Mouse (Mus musculus): ENCODE measurements around the gene Zfpl1.
A peak's percentile ranks its signal among the peaks of the same experiment; 100 is the strongest.
"Not testable (repeated sequence)": the region's sequence is repeated elsewhere in the genome, so short reads cannot be mapped to it uniquely, and the experiment has no call there.

The Zfpl1 gene

DNA sequence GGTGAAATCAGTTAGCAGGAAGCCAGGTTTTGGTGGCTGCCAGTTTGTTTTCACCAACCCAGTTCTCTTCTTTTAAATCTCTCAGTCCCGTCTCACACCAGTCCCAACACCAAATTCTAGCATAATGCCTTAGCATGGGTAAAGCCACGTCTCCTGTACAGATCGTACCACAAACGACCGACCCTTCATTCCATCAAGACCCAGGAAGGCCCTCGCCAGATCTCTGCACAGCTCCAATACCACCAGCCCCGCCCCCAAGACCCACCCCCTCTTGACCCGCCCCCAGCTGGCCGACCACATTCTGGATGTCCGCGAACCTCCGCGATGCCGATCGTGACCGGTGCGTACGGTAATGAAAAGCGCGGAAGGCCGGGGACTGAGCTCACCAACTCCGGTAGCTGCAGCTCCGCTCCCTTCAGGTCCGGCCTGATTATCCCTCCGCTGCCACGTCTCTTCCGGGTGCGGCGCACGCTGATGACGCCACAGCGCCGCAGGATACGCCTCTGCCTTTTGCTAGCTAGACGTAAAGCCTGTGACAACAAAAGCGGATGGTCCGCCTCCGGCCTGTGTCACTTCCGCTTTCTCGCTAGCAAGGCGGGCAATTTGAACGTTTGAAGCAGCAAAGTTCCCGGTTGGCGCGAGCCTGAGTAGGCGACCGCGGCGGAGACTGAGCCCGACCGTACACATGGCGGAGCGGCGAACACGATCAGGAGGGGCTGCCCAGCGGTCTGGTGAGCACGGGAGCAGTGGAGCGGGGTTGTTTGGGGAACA is at the start of gene Zfpl1, which contains the start of gene Cdca5:
Zfpl1 (minus strand) TSS at position 479 of the 771 bp plus-strand sequence.
Cdca5 (plus strand) TSS at position 506 of the 771 bp plus-strand sequence.
- peak; percentile 97 for DNase-seq (ENCODE audit: extremely low spot score, low read depth, low spot score)

- DNase-seq (ENCODE audit: extremely low spot score, low read depth, low spot score): not testable (repeated sequence)
Measured at GRCm38 (mm10) chr19:6133197-6133596, 48.4 kb upstream of the Zfpl1 start.

DNA sequence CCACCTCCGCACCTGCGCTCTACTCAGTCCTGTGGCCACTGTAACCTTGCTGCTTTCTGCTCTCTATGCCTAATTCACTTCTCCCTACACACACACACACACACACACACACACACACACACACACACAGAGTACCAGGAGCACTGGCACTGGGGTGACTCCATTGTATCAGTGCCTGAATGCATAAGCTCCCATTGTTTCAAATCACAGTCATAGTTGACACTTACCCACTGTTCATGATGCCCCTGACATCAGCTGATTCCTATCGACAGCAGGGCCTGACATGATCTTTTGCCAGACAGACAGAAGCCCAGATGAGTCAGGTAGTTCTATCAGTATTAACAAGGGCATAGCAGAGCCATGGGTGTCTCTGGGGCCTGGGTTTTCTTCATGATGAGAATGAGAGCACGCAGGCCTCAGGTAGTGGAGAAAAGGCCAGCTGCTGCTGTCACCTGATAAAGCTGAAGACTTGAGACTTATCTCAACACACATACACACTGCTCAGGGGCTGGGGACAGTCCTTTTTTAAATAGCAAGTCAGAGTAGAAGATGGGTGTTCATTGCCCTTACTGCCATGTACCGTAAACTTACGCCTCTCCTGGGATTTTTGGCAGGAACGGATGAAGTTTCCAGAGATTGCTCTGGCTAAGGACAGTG is 47.5 kb upstream of the Zfpl1 start:
- no peak for DNase-seq (ENCODE audit: extremely low spot score, low read depth, low spot score)

DNA sequence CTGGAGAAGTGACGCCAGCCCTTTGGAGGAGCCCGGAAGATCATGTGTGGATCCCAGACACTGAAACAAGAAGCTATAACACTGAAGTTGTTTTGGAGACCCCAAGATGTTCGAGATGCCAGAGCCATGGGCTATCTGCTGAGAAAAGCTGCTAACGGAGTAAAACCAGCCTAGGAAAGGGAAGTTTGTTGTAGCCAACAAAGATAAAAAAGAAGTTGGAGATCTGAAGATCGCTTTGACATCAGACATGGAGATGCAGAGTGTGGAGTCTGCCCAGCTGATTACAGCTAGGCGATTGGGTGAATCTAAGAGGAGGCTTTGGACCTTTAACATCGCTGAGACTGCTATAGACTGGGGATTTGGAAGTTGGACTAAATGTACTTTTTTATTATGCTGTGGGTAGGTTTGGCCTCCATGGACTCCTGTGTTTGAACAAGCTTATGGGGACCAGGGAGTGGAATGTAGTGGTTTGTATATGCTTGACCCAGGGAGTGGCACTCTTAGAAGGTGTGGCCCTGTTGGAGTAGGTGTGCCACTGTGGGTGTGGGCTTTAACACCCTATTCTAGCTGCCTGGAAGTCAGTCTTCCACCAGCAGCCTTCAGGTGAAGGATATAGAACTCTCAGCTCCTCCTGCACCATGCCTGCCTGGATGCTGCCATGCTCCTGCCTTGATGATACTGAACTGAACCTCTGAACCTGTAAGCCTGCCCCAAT is 45.8 kb upstream of the Zfpl1 start:
- DNase-seq (ENCODE audit: extremely low spot score, low read depth, low spot score): not testable (repeated sequence)

DNA sequence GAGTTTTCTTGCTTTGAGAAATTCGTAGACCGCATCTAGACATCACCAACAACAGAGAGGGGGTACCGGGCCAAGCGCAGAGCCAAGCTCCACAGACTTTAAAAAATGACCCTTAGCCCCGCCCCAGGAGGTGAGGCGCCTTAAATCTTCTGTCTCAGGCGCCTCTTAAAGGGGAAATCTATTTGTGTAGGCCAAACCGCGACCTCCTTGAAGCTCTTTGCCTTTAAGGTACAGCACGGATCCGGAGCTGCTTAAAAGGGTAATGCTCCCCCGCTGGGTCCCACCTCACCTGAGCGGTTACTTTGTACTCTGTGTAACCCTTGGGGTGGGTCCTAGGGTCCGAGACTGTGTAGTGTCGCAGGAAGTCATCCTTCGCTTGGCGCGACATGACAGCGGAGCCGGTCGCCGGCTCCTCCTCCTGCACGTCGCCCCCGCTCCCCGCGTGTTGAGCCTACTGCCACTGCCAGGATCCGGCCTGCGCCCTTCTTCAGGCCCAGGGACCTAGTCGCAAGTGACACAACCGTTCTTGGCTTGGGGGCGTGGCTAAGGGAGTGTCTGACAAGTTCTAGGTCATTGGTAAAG is 43.1 kb upstream of the Zfpl1 start, which contains the start of gene Snx15:
Snx15 (minus strand) TSS at position 545 of the 582 bp plus-strand sequence.
- DNase-seq (ENCODE audit: extremely low spot score, low read depth, low spot score): peak; percentile 88

DNA sequence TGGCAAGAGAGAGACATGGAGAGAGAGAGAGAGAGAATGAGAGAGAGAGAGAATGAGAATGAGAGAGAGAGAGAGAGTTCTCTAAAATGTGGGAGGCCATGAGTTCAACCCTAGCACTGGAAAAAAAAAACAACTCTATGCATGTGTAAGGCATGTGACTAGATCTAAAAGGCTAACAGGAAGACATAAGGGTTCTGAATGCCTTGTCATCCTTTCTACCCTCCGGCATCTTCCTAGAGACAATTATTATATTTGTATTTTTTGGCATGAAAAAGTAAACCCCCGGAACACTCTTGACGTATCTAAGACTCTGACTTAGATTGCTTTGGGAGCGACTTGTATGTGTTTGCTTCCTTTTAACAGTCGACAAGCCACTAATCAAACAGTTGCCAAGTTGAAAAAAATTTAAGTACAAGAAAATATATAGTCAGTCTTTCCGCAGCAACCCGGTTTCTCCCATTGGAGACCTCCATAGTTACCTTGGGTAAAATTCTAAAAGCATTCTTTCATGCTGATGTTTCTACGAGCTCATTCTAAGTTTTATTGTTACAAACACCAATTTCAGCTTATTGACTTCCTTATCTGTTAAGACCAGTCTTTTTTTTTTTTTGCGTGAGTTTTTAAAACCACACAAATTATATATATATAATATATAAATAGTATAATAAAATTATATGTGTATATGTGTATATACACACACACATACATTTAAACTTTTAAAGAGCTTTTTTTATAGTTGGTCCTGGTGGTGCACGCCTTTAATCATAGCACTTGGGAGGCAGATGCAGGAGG is 42.2 kb upstream of the Zfpl1 start:
- no peak for DNase-seq (ENCODE audit: extremely low spot score, low read depth, low spot score)

DNA sequence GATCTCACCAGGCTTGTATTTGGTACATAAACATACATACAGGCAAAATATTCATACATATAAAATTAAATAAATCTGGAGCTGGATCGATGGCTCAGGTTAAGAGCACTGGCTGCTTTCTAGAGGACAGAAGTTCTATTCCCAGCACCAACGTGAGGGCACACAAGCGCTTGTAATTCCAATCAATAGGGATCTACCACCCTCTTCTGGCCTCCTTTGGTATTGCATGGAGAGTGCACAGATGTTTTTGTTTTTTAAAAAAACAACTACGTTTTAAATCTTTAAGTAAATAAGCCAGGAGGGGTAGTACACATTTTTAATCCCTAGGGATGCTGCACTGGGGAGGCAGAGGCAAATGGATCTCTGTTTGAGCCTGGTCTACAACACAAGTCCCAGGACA is 41.5 kb upstream of the Zfpl1 start:
- peak; percentile 42 for DNase-seq (ENCODE audit: extremely low spot score, low read depth, low spot score)

GRCm38 (mm10) chr19:6124898-6125297 is 40.1 kb upstream of the Zfpl1 start:
- no peak for DNase-seq (ENCODE audit: extremely low spot score, low read depth, low spot score)

DNA sequence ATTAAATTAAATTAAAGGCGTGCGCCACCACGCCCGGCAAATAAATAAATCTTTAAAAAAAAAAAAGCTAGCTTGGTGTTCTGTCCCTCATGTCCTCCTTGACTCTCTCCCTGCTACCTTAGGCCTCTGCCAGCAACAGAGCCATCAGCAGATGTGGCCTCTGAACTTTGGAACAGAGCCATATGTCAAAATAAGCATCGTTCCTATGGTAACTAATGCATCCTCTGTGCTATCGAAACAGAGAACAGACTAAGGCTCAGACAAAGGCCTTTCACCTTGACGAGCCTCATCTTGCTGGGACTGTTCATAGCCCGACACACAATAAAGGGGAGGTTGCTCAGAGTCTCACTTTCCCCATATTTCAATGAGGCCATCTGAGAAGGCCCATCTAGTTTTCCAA is 38.6 kb upstream of the Zfpl1 start:
- no peak for DNase-seq (ENCODE audit: extremely low spot score, low read depth, low spot score)

DNA sequence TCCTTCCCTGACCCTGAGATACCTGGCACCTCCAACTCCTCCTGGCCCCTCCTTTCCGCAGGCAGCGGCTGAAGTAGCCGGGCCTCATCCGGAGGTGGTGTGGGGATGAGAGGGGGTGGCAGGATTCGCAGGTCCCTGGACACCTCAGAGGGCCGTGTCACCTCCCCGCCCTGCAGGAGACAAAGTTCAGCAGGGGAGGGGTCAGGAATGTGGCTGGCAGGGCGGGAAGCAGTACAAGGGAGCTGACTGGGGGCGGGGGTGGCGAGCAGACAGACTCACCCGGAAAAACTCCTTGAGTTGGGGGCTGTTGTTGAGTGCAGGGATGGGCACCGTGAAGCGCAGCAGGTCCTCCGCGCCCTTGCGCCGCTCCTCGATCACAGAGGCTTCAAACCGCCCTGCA is 37.0 kb upstream of the Zfpl1 start:
- no peak for DNase-seq (ENCODE audit: extremely low spot score, low read depth, low spot score)

- DNase-seq (ENCODE audit: extremely low spot score, low read depth, low spot score): no peak
Measured at GRCm38 (mm10) chr19:6118677-6119185, 34.0 kb upstream of the Zfpl1 start.

DNA sequence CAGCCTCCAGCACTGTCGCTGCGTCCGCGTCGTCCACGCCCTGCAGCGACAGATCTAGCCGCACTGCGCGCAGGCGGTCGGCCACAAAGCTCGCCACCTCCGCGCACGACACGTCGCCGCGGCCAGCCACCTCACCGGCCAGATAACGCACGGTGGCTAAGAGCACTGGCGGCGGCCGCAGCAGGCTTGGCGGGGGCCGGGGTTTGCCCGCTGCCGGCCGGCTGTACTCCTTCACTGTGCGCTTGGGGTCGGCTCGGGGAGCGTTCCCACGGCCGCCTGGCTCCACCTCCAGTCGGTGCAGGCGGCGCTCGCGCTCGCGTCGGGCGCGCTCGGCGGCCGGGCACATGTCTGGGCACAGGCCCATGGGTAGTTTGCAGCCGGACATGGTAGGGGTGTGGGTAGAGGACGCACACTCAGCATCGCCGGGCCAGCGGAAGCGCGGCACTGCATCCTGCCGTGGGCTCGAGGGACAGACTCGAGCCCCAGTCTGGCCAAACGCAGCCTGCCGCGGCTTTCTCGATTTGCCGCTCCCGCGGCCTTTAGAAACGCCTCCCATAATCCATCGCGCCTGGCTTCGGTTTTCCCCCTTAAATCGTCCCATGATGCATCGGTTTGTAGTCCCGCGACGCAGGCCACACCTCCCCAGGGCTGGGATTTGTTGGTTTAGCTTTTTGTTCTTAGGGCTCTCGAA is 33.4 kb upstream of the Zfpl1 start, which contains the start of gene Sac3d1:
Sac3d1 (minus strand) TSS at position 665 of the 691 bp plus-strand sequence.
- peak; percentile 88 for DNase-seq (ENCODE audit: extremely low spot score, low read depth, low spot score)

GRCm38 (mm10) chr19:6117346-6117985 is 32.7 kb upstream of the Zfpl1 start:
- DNase-seq (ENCODE audit: extremely low spot score, low read depth, low spot score): no peak

- no peak for DNase-seq (ENCODE audit: extremely low spot score, low read depth, low spot score)
Measured at GRCm38 (mm10) chr19:6116113-6116850, 31.5 kb upstream of the Zfpl1 start.

DNA sequence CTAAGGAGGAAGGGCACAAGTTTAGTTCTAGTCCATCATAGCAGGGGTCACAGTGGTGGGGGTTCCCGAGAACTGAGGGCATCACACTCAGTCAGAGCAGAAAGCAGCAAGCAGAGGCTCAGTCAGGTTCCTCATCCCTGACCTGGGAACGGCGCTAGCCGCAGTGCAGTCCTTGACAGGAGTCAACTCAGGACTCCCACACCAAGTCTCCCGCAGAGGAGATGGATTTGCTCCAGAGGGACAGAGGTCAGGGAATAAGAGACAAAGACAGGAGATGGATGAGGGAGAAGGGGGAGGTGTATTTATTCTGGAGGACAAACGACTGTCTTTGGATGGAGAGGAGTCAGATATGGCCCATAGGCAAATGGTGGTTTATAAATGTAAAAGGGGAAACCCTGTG is 28.4 kb upstream of the Zfpl1 start:
- DNase-seq (ENCODE audit: extremely low spot score, low read depth, low spot score): no peak

DNA sequence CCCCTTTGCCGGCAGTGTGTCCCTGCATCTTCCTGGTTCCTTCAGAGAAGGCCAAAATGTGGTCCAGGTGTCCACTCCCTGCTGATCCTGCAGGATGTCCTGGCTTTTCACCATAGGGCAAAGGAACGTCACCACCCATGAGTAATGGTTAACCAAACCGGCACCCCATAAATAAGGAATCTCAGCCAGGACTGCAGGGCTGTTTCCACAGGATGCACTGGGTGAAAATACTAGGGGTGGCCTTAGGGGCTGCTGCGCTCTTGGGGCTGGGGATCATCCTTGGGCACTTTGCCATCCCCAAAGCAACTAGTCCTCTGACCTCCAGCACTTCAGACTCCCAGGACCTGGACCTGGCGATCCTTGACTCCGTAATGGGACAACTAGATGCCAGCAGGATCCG is 20.8 kb upstream of the Zfpl1 start, which contains the start of gene Naaladl1:
Naaladl1 (plus strand) TSS at position 197 of the 400 bp plus-strand sequence.
- DNase-seq (ENCODE audit: extremely low spot score, low read depth, low spot score): no peak

DNA sequence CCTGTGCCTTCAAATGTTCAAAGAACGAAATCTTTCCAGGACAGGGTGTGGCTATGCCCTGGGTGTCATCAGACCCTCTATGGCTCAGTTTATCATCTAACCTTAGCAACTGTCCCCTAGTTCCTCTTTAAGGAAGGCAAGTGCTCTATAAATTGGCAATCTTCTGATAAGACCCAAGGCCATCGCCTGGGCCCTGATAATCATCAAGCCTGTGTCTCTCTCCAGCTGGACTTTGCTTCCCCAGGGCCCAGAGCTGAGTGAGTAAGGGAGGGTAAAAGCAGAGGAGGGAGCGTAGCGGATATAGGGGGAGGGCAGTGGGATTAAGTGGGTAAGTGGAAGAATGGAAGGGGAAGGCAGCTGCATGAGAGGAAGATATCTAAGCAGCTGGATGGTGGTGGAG is 19.7 kb upstream of the Zfpl1 start:
- no peak for DNase-seq (ENCODE audit: extremely low spot score, low read depth, low spot score)

DNA sequence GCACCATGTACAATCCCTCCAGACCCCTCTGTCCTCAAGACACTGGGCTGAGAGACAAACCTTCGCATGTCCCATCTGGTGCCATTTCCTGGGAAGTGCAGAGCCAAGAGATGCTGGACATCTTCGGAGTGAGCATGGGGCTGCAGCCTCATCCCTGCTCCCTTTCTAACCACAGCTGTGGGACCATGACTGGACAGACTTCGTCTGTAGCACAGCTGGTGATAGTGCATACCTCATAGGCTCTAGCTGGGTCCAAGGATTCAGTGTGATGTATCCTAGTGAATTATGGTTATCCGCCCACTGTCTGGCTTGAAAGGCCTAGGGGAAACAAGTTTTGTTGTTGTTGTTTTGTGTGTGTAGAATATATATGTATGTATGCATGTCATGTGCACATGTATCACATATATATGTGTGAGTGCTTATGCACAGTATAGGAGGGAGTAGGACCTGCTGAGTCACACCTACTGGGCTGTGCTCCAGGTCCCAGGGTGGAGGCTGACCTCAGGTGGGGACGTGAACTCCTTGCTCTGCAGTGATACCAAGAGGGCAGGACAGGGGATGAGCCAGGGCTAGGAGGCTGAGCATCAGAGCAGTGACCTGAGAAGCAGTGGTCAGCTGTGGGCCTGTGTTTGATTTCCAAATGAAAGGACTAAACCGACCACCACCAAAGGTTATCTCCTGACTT is 17.6 kb upstream of the Zfpl1 start:
- no peak for DNase-seq (ENCODE audit: extremely low spot score, low read depth, low spot score)

Measured in hindlimb bud, embryonic 11.5 days (tissue).